Mouse (Mus musculus): ENCODE measurements around the gene Nmd3. TPM values are rescaled to one million over a fixed set of nuclear protein-coding genes. Genes with fewer than 3 reads are reported as not detected.

Gene Nmd3
- polyA plus RNA-seq, 1 experiment: 2.6 TPM

GRCm38 (mm10) chr3:69792823-69793417, 71.1 kb downstream of the Nmd3 start:
- Histone ChIP-seq H3K4me1 (ENCODE audit: control insufficient read depth) (no peaks in the 10 kb centered on the region), H3K9me3 (ENCODE audit: control insufficient read depth, low read length) (peaks cover 2% of the 10 kb centered on the region; the same call in 1 of the 2 replicates), H3K4me3 (replicated peaks) (no peak overlapping the region), H3K36me3 (ENCODE audit: control insufficient read depth) (no peaks in the 10 kb centered on the region), H3K27me3 (ENCODE audit: control insufficient read depth) (no peaks in the 10 kb centered on the region)
- TF ChIP-seq TAL1 (IDR thresholded peaks at IDR 0.05; ENCODE audit: low read length) (no peak), GATA1 (IDR thresholded peaks at IDR 0.05; ENCODE audit: low read length) (no peak)

- no peak for TF ChIP-seq GATA1 (IDR thresholded peaks at IDR 0.05; ENCODE audit: low read length)
- no peak for TF ChIP-seq TAL1 (IDR thresholded peaks at IDR 0.05; ENCODE audit: low read length)
- H3K4me3 ChIP-seq (replicated peaks): no peak overlapping the region
These were observed 75.7 kb downstream of the Nmd3 start for GRCm38 (mm10) chr3:69797533-69797932.

GRCm38 (mm10) chr3:69797969-69798368, 76.2 kb downstream of the Nmd3 start:
- peaks cover 2% of the 10 kb centered on the region; the same call in 1 of the 2 replicates for H3K9me3 ChIP-seq (ENCODE audit: control insufficient read depth, low read length)
- H3K36me3 ChIP-seq (ENCODE audit: control insufficient read depth): no peaks in the 10 kb centered on the region
- H3K4me3 ChIP-seq (replicated peaks): no peak overlapping the region
- H3K27me3 ChIP-seq (ENCODE audit: control insufficient read depth): no peaks in the 10 kb centered on the region
- no peaks in the 10 kb centered on the region for H3K4me1 ChIP-seq (ENCODE audit: control insufficient read depth)
- TF ChIP-seq GATA1 (IDR thresholded peaks at IDR 0.05; ENCODE audit: low read length) (no peak), TAL1 (IDR thresholded peaks at IDR 0.05; ENCODE audit: low read length) (no peak)

More at GRCm38 (mm10) chr3:69797533-69797932, 75.7 kb downstream of the Nmd3 start:
- no peaks in the 10 kb centered on the region for H3K27me3 ChIP-seq (ENCODE audit: control insufficient read depth)
- peaks cover 2% of the 10 kb centered on the region; the same call in 1 of the 2 replicates for H3K9me3 ChIP-seq (ENCODE audit: control insufficient read depth, low read length)
- H3K4me1 ChIP-seq (ENCODE audit: control insufficient read depth): no peaks in the 10 kb centered on the region
- H3K36me3 ChIP-seq (ENCODE audit: control insufficient read depth): no peaks in the 10 kb centered on the region

GRCm38 (mm10) chr3:69799096-69799495, 77.3 kb downstream of the Nmd3 start:
- Histone ChIP-seq H3K4me1 (ENCODE audit: control insufficient read depth) (no peaks in the 10 kb centered on the region), H3K9me3 (ENCODE audit: control insufficient read depth, low read length) (peaks cover 1% of the 10 kb centered on the region; the same call in 1 of the 2 replicates), H3K27me3 (ENCODE audit: control insufficient read depth) (no peaks in the 10 kb centered on the region), H3K4me3 (replicated peaks) (no peak overlapping the region), H3K36me3 (ENCODE audit: control insufficient read depth) (no peaks in the 10 kb centered on the region)
- TF ChIP-seq GATA1 (IDR thresholded peaks at IDR 0.05; ENCODE audit: low read length) (no peak), TAL1 (IDR thresholded peaks at IDR 0.05; ENCODE audit: low read length) (no peak)

- Histone ChIP-seq H3K9me3 (ENCODE audit: control insufficient read depth, low read length) (no peaks in the 10 kb centered on the region), H3K4me3 (replicated peaks) (no peak overlapping the region), H3K4me1 (ENCODE audit: control insufficient read depth) (no peaks in the 10 kb centered on the region), H3K27me3 (ENCODE audit: control insufficient read depth) (no peaks in the 10 kb centered on the region), H3K36me3 (ENCODE audit: control insufficient read depth) (no peaks in the 10 kb centered on the region)
- TF ChIP-seq TAL1 (IDR thresholded peaks at IDR 0.05; ENCODE audit: low read length): no peak
- TF ChIP-seq GATA1 (IDR thresholded peaks at IDR 0.05; ENCODE audit: low read length): no peak
These were observed 79.1 kb downstream of the Nmd3 start for GRCm38 (mm10) chr3:69800829-69801384.

- TF ChIP-seq GATA1 (IDR thresholded peaks at IDR 0.05; ENCODE audit: low read length): no peak
- TF ChIP-seq TAL1 (IDR thresholded peaks at IDR 0.05; ENCODE audit: low read length): no peak
- Histone ChIP-seq H3K9me3 (ENCODE audit: control insufficient read depth, low read length) (no peaks in the 10 kb centered on the region), H3K4me1 (ENCODE audit: control insufficient read depth) (no peaks in the 10 kb centered on the region), H3K36me3 (ENCODE audit: control insufficient read depth) (no peaks in the 10 kb centered on the region), H3K4me3 (replicated peaks) (no peak overlapping the region), H3K27me3 (ENCODE audit: control insufficient read depth) (no peaks in the 10 kb centered on the region)
These were observed 81.4 kb downstream of the Nmd3 start for GRCm38 (mm10) chr3:69803137-69803536.

Other genes starting within 250 kb of the Nmd3 start
- not detected in 2 replicates for gene B3galnt1, start 123.0 kb upstream of the Nmd3 start, polyA plus RNA-seq (2012)
- not detected in 2 replicates for gene Sptssb, start 138.0 kb downstream of the Nmd3 start, polyA plus RNA-seq (2012)